Mouse (Mus musculus): ENCODE data around the gene 4930432K21Rik. TPM values are rescaled to one million over a fixed set of nuclear protein-coding genes. Genes with fewer than 3 reads are reported as not detected.

The 4930432K21Rik gene
- polyA plus RNA-seq, 1 experiment, result 0.72 TPM

GRCm38 (mm10) chr8:84197922-84198774, 50.3 kb downstream of the 4930432K21Rik start:
- peaks cover 64% of the 10 kb centered on the region for H3K4me1 ChIP-seq
- no peaks in the 10 kb centered on the region for H3K27me3 ChIP-seq (replicated peaks)
- peaks cover 18% of the 10 kb centered on the region for H3K36me3 ChIP-seq (replicated peaks; ENCODE audit: low read length)
- no peaks in the 10 kb centered on the region for H3K9me3 ChIP-seq
- peak overlapping the region; percentile 94 for H3K4me3 ChIP-seq (replicated peaks)
- TF ChIP-seq GATA1 (IDR thresholded peaks at IDR 0.05; ENCODE audit: borderline replicate concordance, low read length) (no peak), FLI1 (IDR thresholded peaks at IDR 0.05; ENCODE audit: low read length) (no peak)

GRCm38 (mm10) chr8:84198871-84199270, 51.0 kb downstream of the 4930432K21Rik start:
- TF ChIP-seq FLI1 (IDR thresholded peaks at IDR 0.05; ENCODE audit: low read length) (no peak), GATA1 (IDR thresholded peaks at IDR 0.05; ENCODE audit: borderline replicate concordance, low read length) (no peak)
- Histone ChIP-seq H3K4me3 (replicated peaks) (peak overlapping the region; percentile 94), H3K27me3 (replicated peaks) (no peaks in the 10 kb centered on the region), H3K4me1 (peaks cover 68% of the 10 kb centered on the region), H3K36me3 (replicated peaks; ENCODE audit: low read length) (peaks cover 19% of the 10 kb centered on the region), H3K9me3 (no peaks in the 10 kb centered on the region)

GRCm38 (mm10) chr8:84199348-84200125, 51.7 kb downstream of the 4930432K21Rik start:
- Histone ChIP-seq H3K4me1 (peaks cover 68% of the 10 kb centered on the region), H3K4me3 (replicated peaks) (peak overlapping the region; percentile 99), H3K9me3 (no peaks in the 10 kb centered on the region), H3K27me3 (replicated peaks) (no peaks in the 10 kb centered on the region), H3K36me3 (replicated peaks; ENCODE audit: low read length) (peaks cover 19% of the 10 kb centered on the region)
- TF ChIP-seq FLI1 (IDR thresholded peaks at IDR 0.05; ENCODE audit: low read length) (no peak), GATA1 (IDR thresholded peaks at IDR 0.05; ENCODE audit: borderline replicate concordance, low read length) (no peak)

GRCm38 (mm10) chr8:84200126-84200555, 52.3 kb downstream of the 4930432K21Rik start:
- Histone ChIP-seq H3K4me1 (peaks cover 74% of the 10 kb centered on the region), H3K9me3 (no peaks in the 10 kb centered on the region), H3K27me3 (replicated peaks) (no peaks in the 10 kb centered on the region), H3K4me3 (replicated peaks) (peak overlapping the region; percentile 99), H3K36me3 (replicated peaks; ENCODE audit: low read length) (peaks cover 24% of the 10 kb centered on the region)
- TF ChIP-seq GATA1 (IDR thresholded peaks at IDR 0.05; ENCODE audit: borderline replicate concordance, low read length) (no peak), FLI1 (IDR thresholded peaks at IDR 0.05; ENCODE audit: low read length) (no peak)

- peak overlapping the region; percentile 99 for H3K4me3 ChIP-seq (replicated peaks)
- peaks cover 82% of the 10 kb centered on the region for H3K4me1 ChIP-seq
- no peaks in the 10 kb centered on the region for H3K9me3 ChIP-seq
- no peaks in the 10 kb centered on the region for H3K27me3 ChIP-seq (replicated peaks)
- peaks cover 32% of the 10 kb centered on the region for H3K36me3 ChIP-seq (replicated peaks; ENCODE audit: low read length)
- TF ChIP-seq FLI1 (IDR thresholded peaks at IDR 0.05; ENCODE audit: low read length), result no peak
- no peak for TF ChIP-seq GATA1 (IDR thresholded peaks at IDR 0.05; ENCODE audit: borderline replicate concordance, low read length)
Observed at GRCm38 (mm10) chr8:84200652-84201544, 53.1 kb downstream of the 4930432K21Rik start.

- Histone ChIP-seq H3K9me3 (no peaks in the 10 kb centered on the region), H3K4me3 (replicated peaks) (peak overlapping the region; percentile 99), H3K4me1 (peaks cover 88% of the 10 kb centered on the region), H3K36me3 (replicated peaks; ENCODE audit: low read length) (peaks cover 37% of the 10 kb centered on the region), H3K27me3 (replicated peaks) (no peaks in the 10 kb centered on the region)
- no peak for TF ChIP-seq GATA1 (IDR thresholded peaks at IDR 0.05; ENCODE audit: borderline replicate concordance, low read length)
- TF ChIP-seq FLI1 (IDR thresholded peaks at IDR 0.05; ENCODE audit: low read length), result no peak
Observed at GRCm38 (mm10) chr8:84201545-84202245, 53.9 kb downstream of the 4930432K21Rik start.

- Histone ChIP-seq H3K4me1 (peaks cover 91% of the 10 kb centered on the region), H3K36me3 (replicated peaks; ENCODE audit: low read length) (peaks cover 45% of the 10 kb centered on the region), H3K9me3 (no peaks in the 10 kb centered on the region)
Observed at GRCm38 (mm10) chr8:84202466-84202865, 54.6 kb downstream of the 4930432K21Rik start.

GRCm38 (mm10) chr8:84202938-84203917, 55.4 kb downstream of the 4930432K21Rik start:
- H3K9me3 ChIP-seq, result no peaks in the 10 kb centered on the region
- H3K4me3 ChIP-seq (replicated peaks), result peak overlapping the region; percentile 99
- H3K36me3 ChIP-seq (replicated peaks; ENCODE audit: low read length), result peaks cover 53% of the 10 kb centered on the region
- peaks cover 91% of the 10 kb centered on the region for H3K4me1 ChIP-seq
- no peaks in the 10 kb centered on the region for H3K27me3 ChIP-seq (replicated peaks)
- TF ChIP-seq GATA1 (IDR thresholded peaks at IDR 0.05; ENCODE audit: borderline replicate concordance, low read length) (no peak), FLI1 (IDR thresholded peaks at IDR 0.05; ENCODE audit: low read length) (no peak)

More at GRCm38 (mm10) chr8:84202466-84202865, 54.6 kb downstream of the 4930432K21Rik start:
- H3K27me3 ChIP-seq (replicated peaks), result no peaks in the 10 kb centered on the region
- no peak for TF ChIP-seq FLI1 (IDR thresholded peaks at IDR 0.05; ENCODE audit: low read length)
- H3K4me3 ChIP-seq (replicated peaks), result peak overlapping the region; percentile 99

Measured in megakaryocyte, embryonic 14.5 days (primary cell).